Mouse (Mus musculus): ENCODE measurements around the gene Tlr12. TPM values are rescaled to one million over a fixed set of nuclear protein-coding genes. Genes with fewer than 3 reads are reported as not detected.

Tlr12 gene
- polyA plus RNA-seq, 1 experiment from 2014 or later, result 1.6 TPM

- WGBS, result 49% methylated on average over 7 of the region's 7 CpGs
- ATAC-seq, result no peak
- no peaks in the 10 kb centered on the region for H3K27me3 ChIP-seq
- H3K9ac ChIP-seq, result no peak overlapping the region
- H3K27ac ChIP-seq, result no peak overlapping the region
- no peaks in the 10 kb centered on the region for H3K36me3 ChIP-seq (ENCODE audit: poor library complexity, severe bottlenecking)
- no peak overlapping the region for H3K4me2 ChIP-seq
- no peaks in the 10 kb centered on the region for H3K9me3 ChIP-seq (replicated peaks)
- H3K4me1 ChIP-seq, result 0 out of 2 replicates have a peak, but pooled peaks cover 2% of the 10 kb centered on the region
- no peak overlapping the region for H3K4me3 ChIP-seq
Measured at GRCm38 (mm10) chr4:128646762-128647161, 28.3 kb upstream of the Tlr12 start.

- H3K9ac ChIP-seq, result no peak overlapping the region
- no peak for ATAC-seq
- no peaks in the 10 kb centered on the region for H3K9me3 ChIP-seq (replicated peaks)
- no peak overlapping the region for H3K4me2 ChIP-seq
- no peaks in the 10 kb centered on the region for H3K27me3 ChIP-seq
- no peak overlapping the region for H3K4me3 ChIP-seq
- H3K36me3 ChIP-seq (ENCODE audit: poor library complexity, severe bottlenecking), result no peaks in the 10 kb centered on the region
- H3K4me1 ChIP-seq, result no peaks in the 10 kb centered on the region
- 85% methylated on average over 6 of the region's 6 CpGs for WGBS
- no peak overlapping the region for H3K27ac ChIP-seq
Measured at GRCm38 (mm10) chr4:128645896-128646295, 27.5 kb upstream of the Tlr12 start.

GRCm38 (mm10) chr4:128641766-128642717, 23.6 kb upstream of the Tlr12 start:
- Histone ChIP-seq H3K27me3 (no peaks in the 10 kb centered on the region), H3K9me3 (replicated peaks) (no peaks in the 10 kb centered on the region), H3K27ac (no peak overlapping the region), H3K36me3 (ENCODE audit: poor library complexity, severe bottlenecking) (no peaks in the 10 kb centered on the region), H3K4me2 (no peak overlapping the region), H3K4me3 (no peak overlapping the region), H3K4me1 (no peaks in the 10 kb centered on the region), H3K9ac (no peak overlapping the region)
- 62% methylated on average over 23 of the region's 23 CpGs for WGBS
- ATAC-seq, result no peak

GRCm38 (mm10) chr4:128638265-128638923, 20.0 kb upstream of the Tlr12 start:
- H3K36me3 ChIP-seq (ENCODE audit: poor library complexity, severe bottlenecking), result no peaks in the 10 kb centered on the region

GRCm38 (mm10) chr4:128637250-128637649, 18.8 kb upstream of the Tlr12 start:
- Histone ChIP-seq H3K9me3 (replicated peaks) (no peaks in the 10 kb centered on the region), H3K27me3 (no peaks in the 10 kb centered on the region), H3K9ac (no peak overlapping the region), H3K4me2 (no peak overlapping the region), H3K36me3 (ENCODE audit: poor library complexity, severe bottlenecking) (no peaks in the 10 kb centered on the region), H3K4me1 (0 out of 2 replicates have a peak, but pooled peaks cover 9% of the 10 kb centered on the region), H3K27ac (no peak overlapping the region), H3K4me3 (no peak overlapping the region)
- ATAC-seq, result no peak
- WGBS, result 68% methylated on average over 11 of the region's 11 CpGs

More at GRCm38 (mm10) chr4:128638265-128638923, 20.0 kb upstream of the Tlr12 start:
- Histone ChIP-seq H3K9ac (no peak overlapping the region), H3K9me3 (replicated peaks) (no peaks in the 10 kb centered on the region), H3K4me1 (0 out of 2 replicates have a peak, but pooled peaks cover 9% of the 10 kb centered on the region), H3K27me3 (no peaks in the 10 kb centered on the region), H3K4me2 (no peak overlapping the region), H3K27ac (no peak overlapping the region), H3K4me3 (no peak overlapping the region)
- 82% methylated on average over 18 of the region's 18 CpGs for WGBS
- ATAC-seq, result no peak

- no peak for ATAC-seq
- no peak overlapping the region for H3K9ac ChIP-seq
Measured at GRCm38 (mm10) chr4:128635894-128636585, 17.6 kb upstream of the Tlr12 start.

GRCm38 (mm10) chr4:128635451-128635850, 17.0 kb upstream of the Tlr12 start:
- no peak for ATAC-seq
- Histone ChIP-seq H3K9me3 (replicated peaks) (no peaks in the 10 kb centered on the region), H3K4me2 (no peak overlapping the region), H3K27me3 (no peaks in the 10 kb centered on the region), H3K9ac (no peak overlapping the region), H3K36me3 (ENCODE audit: poor library complexity, severe bottlenecking) (no peaks in the 10 kb centered on the region), H3K27ac (no peak overlapping the region), H3K4me1 (0 out of 2 replicates have a peak, but pooled peaks cover 9% of the 10 kb centered on the region), H3K4me3 (no peak overlapping the region)
- WGBS, result 79% methylated on average over 7 of the region's 7 CpGs

More at GRCm38 (mm10) chr4:128635894-128636585, 17.6 kb upstream of the Tlr12 start:
- Histone ChIP-seq H3K36me3 (ENCODE audit: poor library complexity, severe bottlenecking) (no peaks in the 10 kb centered on the region), H3K4me2 (no peak overlapping the region), H3K4me3 (no peak overlapping the region), H3K9me3 (replicated peaks) (no peaks in the 10 kb centered on the region), H3K27me3 (no peaks in the 10 kb centered on the region), H3K4me1 (0 out of 2 replicates have a peak, but pooled peaks cover 9% of the 10 kb centered on the region), H3K27ac (no peak overlapping the region)
- 61% methylated on average over 10 of the region's 10 CpGs for WGBS

- H3K4me1 ChIP-seq, result no peaks in the 10 kb centered on the region
- WGBS, result 90% methylated on average over 8 of the region's 8 CpGs
- no peak overlapping the region for H3K27ac ChIP-seq
- H3K9ac ChIP-seq, result no peak overlapping the region
- H3K4me2 ChIP-seq, result no peak overlapping the region
- no peaks in the 10 kb centered on the region for H3K36me3 ChIP-seq (ENCODE audit: poor library complexity, severe bottlenecking)
- no peaks in the 10 kb centered on the region; the same call in 1 of the 2 replicates for H3K9me3 ChIP-seq (replicated peaks)
- ATAC-seq, result no peak
- no peak overlapping the region for H3K4me3 ChIP-seq
- 0 out of 2 replicates have a peak, but pooled peaks cover 4% of the 10 kb centered on the region for H3K27me3 ChIP-seq
Measured at GRCm38 (mm10) chr4:128621109-128621508, 2.7 kb upstream of the Tlr12 start.

- H3K4me3 ChIP-seq, result no peak overlapping the region
- 0 out of 2 replicates have a peak, but pooled peaks cover 4% of the 10 kb centered on the region for H3K27me3 ChIP-seq
- no peak for ATAC-seq
- H3K9me3 ChIP-seq (replicated peaks), result no peaks in the 10 kb centered on the region; the same call in 1 of the 2 replicates
- no peak overlapping the region for H3K9ac ChIP-seq
- no peak overlapping the region for H3K4me2 ChIP-seq
- H3K4me1 ChIP-seq, result no peaks in the 10 kb centered on the region
- H3K27ac ChIP-seq, result no peak overlapping the region
- no peaks in the 10 kb centered on the region for H3K36me3 ChIP-seq (ENCODE audit: poor library complexity, severe bottlenecking)
- WGBS, result 84% methylated on average over 6 of the region's 6 CpGs
Measured at GRCm38 (mm10) chr4:128620572-128620971, 2.2 kb upstream of the Tlr12 start.

- no peak for ATAC-seq
- no peak overlapping the region for H3K9ac ChIP-seq
- H3K4me2 ChIP-seq, result no peak overlapping the region
- 0 out of 2 replicates have a peak, but pooled peaks cover 4% of the 10 kb centered on the region for H3K27me3 ChIP-seq
- no peaks in the 10 kb centered on the region for H3K4me1 ChIP-seq
- H3K27ac ChIP-seq, result no peak overlapping the region
- no peaks in the 10 kb centered on the region; the same call in 1 of the 2 replicates for H3K9me3 ChIP-seq (replicated peaks)
- 43% methylated on average over 2 of the region's 2 CpGs for WGBS
- H3K36me3 ChIP-seq (ENCODE audit: poor library complexity, severe bottlenecking), result no peaks in the 10 kb centered on the region
- no peak overlapping the region for H3K4me3 ChIP-seq
Measured at GRCm38 (mm10) chr4:128618963-128619362, 544 bp upstream of the Tlr12 start.

GRCm38 (mm10) chr4:128617363-128618120, 877 bp downstream of the Tlr12 start:
- Histone ChIP-seq H3K9ac (no peak overlapping the region), H3K36me3 (ENCODE audit: poor library complexity, severe bottlenecking) (no peaks in the 10 kb centered on the region), H3K4me3 (no peak overlapping the region), H3K4me1 (no peaks in the 10 kb centered on the region), H3K9me3 (replicated peaks) (no peaks in the 10 kb centered on the region), H3K4me2 (no peak overlapping the region), H3K27ac (no peak overlapping the region), H3K27me3 (0 out of 2 replicates have a peak, but pooled peaks cover 4% of the 10 kb centered on the region)
- 77% methylated on average over 17 of the region's 17 CpGs for WGBS
- ATAC-seq, result no peak

All from forebrain, embryonic 13.5 days (tissue).